Mouse (Mus musculus): ENCODE data around the gene Galnt16.

DNA sequence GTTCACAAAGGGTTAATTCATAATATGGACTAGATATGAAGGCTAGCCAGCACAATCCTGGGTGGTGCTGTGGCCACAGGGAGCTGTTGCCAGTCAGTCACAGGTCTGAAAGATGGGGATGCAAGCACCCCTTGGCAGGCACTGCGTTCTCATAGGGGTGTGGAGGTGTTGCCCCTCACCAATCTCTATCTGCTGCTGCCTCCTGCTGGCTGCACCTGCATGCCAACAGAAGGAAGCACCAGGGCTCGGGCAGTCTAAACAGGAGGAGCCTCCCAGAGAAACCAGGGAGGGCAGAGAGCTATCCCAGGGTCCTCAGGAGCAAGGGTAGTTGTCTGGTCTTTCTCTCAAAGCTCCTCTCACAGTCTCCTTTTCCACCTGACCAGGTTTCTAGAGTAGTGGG, 66.9 kb downstream of the Galnt16 start:
- TF ChIP-seq CTCF (IDR thresholded peaks at IDR 0.05; ENCODE audit: extremely low read depth, insufficient read depth, insufficient read length, insufficient replicate concordance) = no peak
- no peak for TF ChIP-seq POLR2A (IDR thresholded peaks at IDR 0.05; ENCODE audit: low read depth, low read length)

Measured in spleen, adult 2 months (tissue).